Mouse (Mus musculus): ENCODE data around the gene Scap. TPM values are rescaled to one million over a fixed set of nuclear protein-coding genes. Genes with fewer than 3 reads are reported as not detected.

The Scap gene
- polyA plus RNA-seq, 1 experiment from 2014 or later: 38.8 TPM

GRCm38 (mm10) chr9:110340037-110340750, 7.1 kb downstream of the Scap start:
- H3K27ac ChIP-seq: no peak overlapping the region
- no peaks in the 10 kb centered on the region for H3K36me3 ChIP-seq
- no peaks in the 10 kb centered on the region for H3K27me3 ChIP-seq
- H3K9ac ChIP-seq: no peak overlapping the region
- ATAC-seq (replicated peaks; ENCODE audit: low FRiP score): no peak
- no peak overlapping the region for H3K4me2 ChIP-seq
- H3K9me3 ChIP-seq (replicated peaks): no peaks in the 10 kb centered on the region
- peaks cover 3% of the 10 kb centered on the region; the same call in 1 of the 2 replicates for H3K4me1 ChIP-seq
- H3K4me3 ChIP-seq (replicated peaks): no peak overlapping the region
- 85% methylated on average over 5 of the region's 5 CpGs for WGBS

GRCm38 (mm10) chr9:110342008-110342407, 8.9 kb downstream of the Scap start:
- no peaks in the 10 kb centered on the region for H3K9me3 ChIP-seq (replicated peaks)
- no peaks in the 10 kb centered on the region for H3K36me3 ChIP-seq
- 84% methylated on average over 8 of the region's 8 CpGs for WGBS
- no peak overlapping the region for H3K4me2 ChIP-seq
- no peak for ATAC-seq (replicated peaks; ENCODE audit: low FRiP score)
- no peaks in the 10 kb centered on the region for H3K27me3 ChIP-seq
- H3K9ac ChIP-seq: no peak overlapping the region
- H3K27ac ChIP-seq: no peak overlapping the region
- peaks cover 6% of the 10 kb centered on the region for H3K4me1 ChIP-seq
- no peak overlapping the region for H3K4me3 ChIP-seq (replicated peaks)

- ATAC-seq (replicated peaks; ENCODE audit: low FRiP score): no peak
Measured at GRCm38 (mm10) chr9:110343805-110344204, 10.7 kb downstream of the Scap start.

GRCm38 (mm10) chr9:110345057-110345739, 12.1 kb downstream of the Scap start:
- no peaks in the 10 kb centered on the region for H3K27me3 ChIP-seq
- H3K36me3 ChIP-seq: no peaks in the 10 kb centered on the region
- H3K4me3 ChIP-seq (replicated peaks): no peak overlapping the region
- H3K27ac ChIP-seq: no peak overlapping the region
- no peak overlapping the region for H3K4me2 ChIP-seq
- H3K4me1 ChIP-seq: peaks cover 9% of the 10 kb centered on the region
- 31% methylated on average over 7 of the region's 7 CpGs for WGBS
- H3K9ac ChIP-seq: no peak overlapping the region
- H3K9me3 ChIP-seq (replicated peaks): no peaks in the 10 kb centered on the region
- no peak for ATAC-seq (replicated peaks; ENCODE audit: low FRiP score)

More at GRCm38 (mm10) chr9:110343805-110344204, 10.7 kb downstream of the Scap start:
- H3K4me1 ChIP-seq: peaks cover 6% of the 10 kb centered on the region
- WGBS: 50% methylated on average over 6 of the region's 6 CpGs
- no peaks in the 10 kb centered on the region for H3K36me3 ChIP-seq
- H3K4me3 ChIP-seq (replicated peaks): no peak overlapping the region
- H3K9ac ChIP-seq: no peak overlapping the region
- H3K9me3 ChIP-seq (replicated peaks): no peaks in the 10 kb centered on the region
- H3K4me2 ChIP-seq: no peak overlapping the region
- no peaks in the 10 kb centered on the region for H3K27me3 ChIP-seq
- H3K27ac ChIP-seq: no peak overlapping the region; the same call in 1 of the 2 replicates

GRCm38 (mm10) chr9:110348899-110349298, 15.8 kb downstream of the Scap start:
- ATAC-seq (replicated peaks; ENCODE audit: low FRiP score): no peak
- no peak overlapping the region for H3K27ac ChIP-seq
- H3K9ac ChIP-seq: no peak overlapping the region
- peaks cover 9% of the 10 kb centered on the region for H3K4me1 ChIP-seq
- no peaks in the 10 kb centered on the region for H3K27me3 ChIP-seq
- H3K9me3 ChIP-seq (replicated peaks): no peaks in the 10 kb centered on the region
- H3K4me2 ChIP-seq: no peak overlapping the region
- H3K36me3 ChIP-seq: peaks cover 4% of the 10 kb centered on the region; the same call in 1 of the 2 replicates
- H3K4me3 ChIP-seq (replicated peaks): no peak overlapping the region
- 74% methylated on average over 4 of the region's 4 CpGs for WGBS

GRCm38 (mm10) chr9:110350188-110350587, 17.1 kb downstream of the Scap start:
- H3K4me3 ChIP-seq (replicated peaks): no peak overlapping the region
- H3K9me3 ChIP-seq (replicated peaks): no peaks in the 10 kb centered on the region
- H3K27ac ChIP-seq: no peak overlapping the region
- 91% methylated on average over 5 of the region's 5 CpGs for WGBS
- peaks cover 6% of the 10 kb centered on the region for H3K4me1 ChIP-seq
- H3K9ac ChIP-seq: no peak overlapping the region
- no peak for ATAC-seq (replicated peaks; ENCODE audit: low FRiP score)
- no peaks in the 10 kb centered on the region for H3K27me3 ChIP-seq
- H3K36me3 ChIP-seq: peaks cover 4% of the 10 kb centered on the region; the same call in 1 of the 2 replicates
- H3K4me2 ChIP-seq: no peak overlapping the region

GRCm38 (mm10) chr9:110350612-110351011, 17.5 kb downstream of the Scap start:
- ATAC-seq (replicated peaks; ENCODE audit: low FRiP score): no peak
- no peak overlapping the region for H3K4me3 ChIP-seq (replicated peaks)
- H3K4me2 ChIP-seq: no peak overlapping the region
- H3K27ac ChIP-seq: no peak overlapping the region
- WGBS: 77% methylated on average over 5 of the region's 5 CpGs
- H3K9me3 ChIP-seq (replicated peaks): no peaks in the 10 kb centered on the region
- peaks cover 6% of the 10 kb centered on the region; the same call in 1 of the 2 replicates for H3K36me3 ChIP-seq
- H3K4me1 ChIP-seq: peaks cover 2% of the 10 kb centered on the region; the same call in 1 of the 2 replicates
- no peaks in the 10 kb centered on the region for H3K27me3 ChIP-seq
- H3K9ac ChIP-seq: no peak overlapping the region

GRCm38 (mm10) chr9:110351350-110351749, 18.3 kb downstream of the Scap start:
- Histone ChIP-seq H3K27ac (no peak overlapping the region), H3K4me1 (0 out of 2 replicates have a peak, but pooled peaks cover 2% of the 10 kb centered on the region), H3K9ac (no peak overlapping the region), H3K4me3 (replicated peaks) (no peak overlapping the region), H3K9me3 (replicated peaks) (no peaks in the 10 kb centered on the region), H3K36me3 (peaks cover 8% of the 10 kb centered on the region; the same call in 1 of the 2 replicates), H3K4me2 (no peak overlapping the region), H3K27me3 (no peaks in the 10 kb centered on the region)
- WGBS: 86% methylated on average over 2 of the region's 2 CpGs
- ATAC-seq (replicated peaks; ENCODE audit: low FRiP score): no peak

GRCm38 (mm10) chr9:110351932-110352632, 19.0 kb downstream of the Scap start:
- H3K4me1 ChIP-seq: 0 out of 2 replicates have a peak, but pooled peaks cover 2% of the 10 kb centered on the region
- no peak overlapping the region for H3K4me2 ChIP-seq
- no peak overlapping the region for H3K4me3 ChIP-seq (replicated peaks)
- 91% methylated on average over 8 of the region's 8 CpGs for WGBS
- H3K27me3 ChIP-seq: no peaks in the 10 kb centered on the region
- ATAC-seq (replicated peaks; ENCODE audit: low FRiP score): no peak
- no peaks in the 10 kb centered on the region for H3K9me3 ChIP-seq (replicated peaks)
- H3K9ac ChIP-seq: no peak overlapping the region
- H3K27ac ChIP-seq: no peak overlapping the region
- peaks cover 8% of the 10 kb centered on the region; the same call in 1 of the 2 replicates for H3K36me3 ChIP-seq

- 66% methylated on average over 2 of the region's 2 CpGs for WGBS
- Histone ChIP-seq H3K9ac (no peak overlapping the region), H3K4me1 (no peaks in the 10 kb centered on the region), H3K9me3 (replicated peaks) (no peaks in the 10 kb centered on the region), H3K4me2 (no peak overlapping the region), H3K36me3 (peaks cover 16% of the 10 kb centered on the region), H3K4me3 (replicated peaks) (no peak overlapping the region), H3K27ac (no peak overlapping the region), H3K27me3 (no peaks in the 10 kb centered on the region)
- ATAC-seq (replicated peaks; ENCODE audit: low FRiP score): no peak
Measured at GRCm38 (mm10) chr9:110358341-110358740, 25.3 kb downstream of the Scap start.

- no peak overlapping the region for H3K4me2 ChIP-seq
- no peak for ATAC-seq (replicated peaks; ENCODE audit: low FRiP score)
- 43% methylated on average over 12 of the region's 12 CpGs for WGBS
- H3K4me1 ChIP-seq: 0 out of 2 replicates have a peak, but pooled peaks cover 3% of the 10 kb centered on the region
- no peak overlapping the region for H3K9ac ChIP-seq
- H3K36me3 ChIP-seq: peaks cover 31% of the 10 kb centered on the region
- no peaks in the 10 kb centered on the region for H3K9me3 ChIP-seq (replicated peaks)
- no peak overlapping the region for H3K4me3 ChIP-seq (replicated peaks)
- H3K27ac ChIP-seq: no peak overlapping the region
- H3K27me3 ChIP-seq: no peaks in the 10 kb centered on the region
Measured at GRCm38 (mm10) chr9:110361299-110361698, 28.2 kb downstream of the Scap start.

- H3K9me3 ChIP-seq (replicated peaks): no peaks in the 10 kb centered on the region
- 86% methylated on average over 10 of the region's 10 CpGs for WGBS
- 0 out of 2 replicates have a peak, but pooled peaks cover 7% of the 10 kb centered on the region for H3K4me1 ChIP-seq
- no peaks in the 10 kb centered on the region for H3K27me3 ChIP-seq
- no peak overlapping the region for H3K4me3 ChIP-seq (replicated peaks)
- H3K36me3 ChIP-seq: peaks cover 34% of the 10 kb centered on the region
- no peak overlapping the region for H3K27ac ChIP-seq
- no peak overlapping the region for H3K9ac ChIP-seq
- no peak overlapping the region for H3K4me2 ChIP-seq
- ATAC-seq (replicated peaks; ENCODE audit: low FRiP score): no peak
Measured at GRCm38 (mm10) chr9:110362337-110362736, 29.2 kb downstream of the Scap start.

Data from kidney, embryonic 15.5 days (tissue).